In genomic region chr7:102064655-102065045, GRCm38 (mm10) we compare ENCODE assay signal across 9 mouse cellular contexts. TPM values are rescaled to one million over a fixed set of nuclear protein-coding genes. Genes with fewer than 3 reads are reported as not detected.
A peak's percentile ranks its signal among the peaks of the same experiment; 100 is the strongest.
DNase-seq lines count a peak whose midpoint lies in the region; ATAC-seq and TF ChIP-seq lines count a peak whose summit lies in the region.
"Had no signal": no experiment of that assay in that cellular context is flagged by ENCODE, and none has a peak within 500 bp of the region (broad histone marks: within the 10 kb centered on the region; RNA-seq: fewer than 3 reads in every experiment).

No protein-coding gene starts in this region.

- peaks cover 63% of the 10 kb centered on the region for H3K79me2 ChIP-seq in macrophage (ENCODE audit: inconsistent target)

- under 1% methylated on average over 9 of the region's 9 CpGs for WGBS in heart, embryonic 14.5 days
- 0% methylated on average over 9 of the region's 9 CpGs for WGBS in forebrain, embryonic 14.5 days
- 4% methylated on average over 9 of the region's 9 CpGs for WGBS in macrophage (ENCODE audit: missing documents)

- peaks cover 10% of the 10 kb centered on the region for H3K36me3 ChIP-seq in heart, embryonic 14.5 days (ENCODE audit: control insufficient read depth, insufficient read depth, low read length)
- H3K36me3 ChIP-seq in ES-E14 (ENCODE audit: control insufficient read depth, insufficient read depth, low read length, poor library complexity, severe bottlenecking) (no peaks in the 10 kb centered on the region), macrophage (ENCODE audit: inconsistent target) (0 out of 2 replicates have a peak, but pooled peaks cover 1% of the 10 kb centered on the region)
- 0 out of 2 replicates have a peak, but pooled peaks cover 6% of the 10 kb centered on the region for H3K36me3 ChIP-seq in forebrain, embryonic 14.5 days (ENCODE audit: control insufficient read depth, insufficient read depth, low read length)

- in situ Hi-C loops in ES-E14 (cut with MboI; ENCODE audit: low sequenced_read_pairs in 2 of 2, unreplicated experiment in 2 of 2), result no loop called here

- no peak for DNase-seq in heart, adult 11 months
- no peak for DNase-seq in ES-E14 (ENCODE audit: low read depth, low spot score)
- DNase-seq in forebrain, embryonic 14.5 days (ENCODE audit: low spot score), result peak; percentile 17
- no peak for DNase-seq in cerebellum, postnatal 4 days (ENCODE audit: low spot score in 2 of 2)
- no peak for DNase-seq in left cerebral cortex, adult 11 months (ENCODE audit: low spot score)

- peak overlapping the region; percentile 78 for H3K4me2 ChIP-seq in heart, embryonic 14.5 days (ENCODE audit: low read length)
- peak overlapping the region; percentile 79 for H3K4me2 ChIP-seq in forebrain, embryonic 14.5 days (ENCODE audit: low read length)

- H3K27me3 ChIP-seq in heart, embryonic 14.5 days (ENCODE audit: control insufficient read depth, insufficient read depth, low read length), result no peaks in the 10 kb centered on the region
- H3K27me3 ChIP-seq in forebrain, embryonic 14.5 days (replicated peaks; ENCODE audit: control insufficient read depth, insufficient read depth, low read length), result no peaks in the 10 kb centered on the region

- H3K4me1 ChIP-seq in heart, embryonic 14.5 days (ENCODE audit: control insufficient read depth in 2 of 2, insufficient read depth in 2 of 2, low read length in 2 of 2), result peaks cover 5 to 16% of the 10 kb centered on the region in 2 experiments; a peak in 3 of 4 replicates
- H3K4me1 ChIP-seq in ES-E14 (ENCODE audit: control insufficient read depth in 2 of 2, insufficient read depth in 2 of 2, low read length in 2 of 2, poor library complexity in 1 of 2), result no peaks in the 10 kb centered on the region
- peaks cover 17% of the 10 kb centered on the region for H3K4me1 ChIP-seq in forebrain, embryonic 14.5 days (ENCODE audit: control insufficient read depth, insufficient read depth, low read length)

- no peak for ATAC-seq in heart, embryonic 14.5 days (ENCODE audit: insufficient number of reproducible peaks, insufficient read depth, low FRiP score, low read depth)
- ATAC-seq in forebrain, embryonic 14.5 days, result peak; percentile 19
- no peak for ATAC-seq in megakaryocyte-erythroid progenitor cell, adult 5-6 weeks (replicated peaks; ENCODE audit: low FRiP score, low TSS enrichment, poor library complexity, severe bottlenecking)

- peak overlapping the region; percentile 80 for H3K9ac ChIP-seq in heart, embryonic 14.5 days (ENCODE audit: low read length)
- H3K9ac ChIP-seq in ES-E14 (ENCODE audit: insufficient read depth, low read depth, low read length, poor library complexity, severe bottlenecking), result peak overlapping the region; percentile 90
- peak overlapping the region; percentile 74 for H3K9ac ChIP-seq in forebrain, embryonic 14.5 days (ENCODE audit: low read length)

- H3K27ac ChIP-seq in heart, embryonic 14.5 days (replicated peaks in 1 of 2; ENCODE audit: control insufficient read depth in 1 of 2, insufficient read depth in 1 of 2, low read depth in 2 of 2, low read length in 2 of 2), result peak overlapping the region; percentile 24 to 73; a peak in 3 of 4 replicates
- H3K27ac ChIP-seq in ES-E14 (ENCODE audit: insufficient read depth, low read depth, low read length, poor library complexity, severe bottlenecking) (no peak overlapping the region; the same call in 1 of the 2 replicates), macrophage (peak overlapping the region; percentile 78)
- peak overlapping the region; percentile 73 for H3K27ac ChIP-seq in forebrain, embryonic 14.5 days (ENCODE audit: low read depth, low read length)

- H3K4me3 ChIP-seq in heart, embryonic 14.5 days (ENCODE audit: control insufficient read depth in 1 of 2, insufficient read depth in 1 of 2, low read depth in 1 of 2, low read length in 2 of 2), result peak overlapping the region; percentile 74 to 77
- peak overlapping the region; percentile 80 to 83 for H3K4me3 ChIP-seq in ES-E14 (ENCODE audit: insufficient read depth in 1 of 2, low read depth in 1 of 2, low read length in 2 of 2, poor library complexity in 1 of 2, severe bottlenecking in 1 of 2)
- H3K4me3 ChIP-seq in forebrain, embryonic 14.5 days (ENCODE audit: low read depth, low read length), result peak overlapping the region; percentile 68
- peak overlapping the region; percentile 86 for H3K4me3 ChIP-seq in macrophage (ENCODE audit: inconsistent target)

- H3K9me3 ChIP-seq in heart, embryonic 14.5 days (ENCODE audit: control insufficient read depth, low read length), result no peaks in the 10 kb centered on the region
- no peaks in the 10 kb centered on the region for H3K9me3 ChIP-seq in ES-E14 (ENCODE audit: control insufficient read depth, insufficient read depth, low read depth, low read length)
- H3K9me3 ChIP-seq in forebrain, embryonic 14.5 days (replicated peaks; ENCODE audit: control insufficient read depth, low read length), result no peaks in the 10 kb centered on the region

TF ChIP-seq in ES-E14, 5 proteins besides CTCF, POLR2A, EP300 and RAD21:
- no peak for TF ChIP-seq HCFC1 (IDR thresholded peaks at IDR 0.05; ENCODE audit: borderline replicate concordance, insufficient read depth, low read length)
- TF ChIP-seq ZC3H11A (IDR thresholded peaks at IDR 0.05; ENCODE audit: borderline replicate concordance, low read depth, low read length), result no peak
- no peak for TF ChIP-seq MAFK (IDR thresholded peaks at IDR 0.05; ENCODE audit: insufficient read depth, low read depth, low read length)
- no peak for TF ChIP-seq ZNF384 (IDR thresholded peaks at IDR 0.05; ENCODE audit: low read depth, low read length)

RNA-seq across cellular contexts. Expression of gene Rnf121, which starts 0.6 kb away (rescaled TPM):
- polyA plus RNA-seq in heart, embryonic 14.5 days (2014; fragmentation: Nextera tagmentation; extraction: Ambion mirVana), result 16.2 and 16.9 TPM in 2 replicates
- 45.7 and 60.8 TPM in 2 replicates for total RNA-seq in ES-E14 (2012; rRNA removed)
- polyA plus RNA-seq in forebrain, embryonic 14.5 days (2014; fragmentation: Nextera tagmentation; extraction: Ambion mirVana), result 33.9 and 35.2 TPM in 2 replicates
- total RNA-seq in macrophage (2018; cell fraction: chromatin; rRNA removed), result 100 to 1,000 TPM in 2 of 26 experiments, 10 to 100 TPM in 24; 42.5 to 102 (median 78.2) TPM
- 10 to 100 TPM; 15.3 to 32.0 (median 21.3) TPM for total RNA-seq in macrophage (2018; cell fraction: cytosol; rRNA removed)
- total RNA-seq in macrophage (2018; cell fraction: nucleus; rRNA removed), result 10 to 100 TPM; 34.1 to 76.9 (median 55.0) TPM
- polyA plus RNA-seq in macrophage (2018), result 17.9 to 24.1 TPM (median 19.6 TPM) in 3 replicates
- total RNA-seq in megakaryocyte-erythroid progenitor cell, adult 5-6 weeks (2014; fragmentation: Nextera tagmentation), result 12.5 and 12.6 TPM in 2 replicates
- total RNA-seq in megakaryocyte-erythroid progenitor cell, adult 5-6 weeks (2017), result 11.2 and 19.6 TPM in 2 replicates

RNA-seq across cellular contexts. Expression of gene Xndc1, which starts 0.7 kb away (rescaled TPM):
- 14.9 and 16.2 TPM in 2 replicates for polyA plus RNA-seq in heart, embryonic 14.5 days (2014; fragmentation: Nextera tagmentation; extraction: Ambion mirVana)
- total RNA-seq in ES-E14 (2012; rRNA removed), result 32.2 and 43.6 TPM in 2 replicates
- polyA plus RNA-seq in forebrain, embryonic 14.5 days (2014; fragmentation: Nextera tagmentation; extraction: Ambion mirVana), result 19.0 and 23.5 TPM in 2 replicates
- 10 to 100 TPM in 21 of 26 experiments, 1 to 10 TPM in 5; 3.4 to 73.6 (median 37.9) TPM for total RNA-seq in macrophage (2018; cell fraction: chromatin; rRNA removed)
- 10 to 100 TPM in 2 of 26 experiments, 1 to 10 TPM in 24; 2.4 to 11.2 (median 6.7) TPM for total RNA-seq in macrophage (2018; cell fraction: cytosol; rRNA removed)
- total RNA-seq in macrophage (2018; cell fraction: nucleus; rRNA removed), result 10 to 100 TPM in 17 of 26 experiments, 1 to 10 TPM in 9; 2.5 to 57.5 (median 19.9) TPM
- 9.5 to 11.5 TPM (median 11.5 TPM) in 3 replicates for polyA plus RNA-seq in macrophage (2018)
- 54.5 and 57.5 TPM in 2 replicates for total RNA-seq in megakaryocyte-erythroid progenitor cell, adult 5-6 weeks (2014; fragmentation: Nextera tagmentation)
- total RNA-seq in megakaryocyte-erythroid progenitor cell, adult 5-6 weeks (2017), result 28.7 and 40.8 TPM in 2 replicates

RNA-seq across cellular contexts. Expression of gene Xntrpc, which starts 0.9 kb away (rescaled TPM):
- polyA plus RNA-seq in heart, embryonic 14.5 days (2014; fragmentation: Nextera tagmentation; extraction: Ambion mirVana), result 0.78 and 1.1 TPM in 2 replicates
- 0.76 and 1.1 TPM in 2 replicates for total RNA-seq in ES-E14 (2012; rRNA removed)
- polyA plus RNA-seq in forebrain, embryonic 14.5 days (2014; fragmentation: Nextera tagmentation; extraction: Ambion mirVana), result 0.99 and 1.3 TPM in 2 replicates
- 1 to 10 TPM in 11 of 26 experiments, under 1 TPM in 14, not detected in 1; 0.19 to 2.2 (median 0.77) TPM for total RNA-seq in macrophage (2018; cell fraction: chromatin; rRNA removed)
- total RNA-seq in macrophage (2018; cell fraction: cytosol; rRNA removed), result under 1 TPM in 20 of 26 experiments, not detected in 6; 0.04 to 0.26 (median 0.07) TPM
- 1 to 10 TPM in 4 of 26 experiments, under 1 TPM in 16, not detected in 6; 0.17 to 2.1 (median 0.60) TPM for total RNA-seq in macrophage (2018; cell fraction: nucleus; rRNA removed)
- 0.07 to 0.19 TPM in 2 of 3 replicates, not detected in the other for polyA plus RNA-seq in macrophage (2018)
- 0.48 and 1.3 TPM in 2 replicates for total RNA-seq in megakaryocyte-erythroid progenitor cell, adult 5-6 weeks (2014; fragmentation: Nextera tagmentation)
- 0.08 TPM in 1 of 2 replicates, not detected in the other for total RNA-seq in megakaryocyte-erythroid progenitor cell, adult 5-6 weeks (2017)

RNA-seq across cellular contexts. Expression of gene Trpc2, which starts 18.3 kb away (rescaled TPM):
- polyA plus RNA-seq in heart, embryonic 14.5 days (2014; fragmentation: Nextera tagmentation; extraction: Ambion mirVana), result not detected in 2 replicates
- total RNA-seq in ES-E14 (2012; rRNA removed), result 0.36 and 1.3 TPM in 2 replicates
- polyA plus RNA-seq in forebrain, embryonic 14.5 days (2014; fragmentation: Nextera tagmentation; extraction: Ambion mirVana), result not detected in 2 replicates
- 1 to 10 TPM in 5 of 26 experiments, under 1 TPM in 14, not detected in 7; 0.36 to 1.9 (median 0.79) TPM for total RNA-seq in macrophage (2018; cell fraction: chromatin; rRNA removed)
- total RNA-seq in macrophage (2018; cell fraction: cytosol; rRNA removed), result under 1 TPM in 5 of 26 experiments, not detected in 21; 0.03 to 0.13 (median 0.07) TPM
- 1 to 10 TPM in 2 of 26 experiments, under 1 TPM in 12, not detected in 12; 0.21 to 1.2 (median 0.49) TPM for total RNA-seq in macrophage (2018; cell fraction: nucleus; rRNA removed)
- 0.13 TPM in 1 of 3 replicates, not detected in the others for polyA plus RNA-seq in macrophage (2018)
- not detected in 2 replicates for total RNA-seq in megakaryocyte-erythroid progenitor cell, adult 5-6 weeks (2014; fragmentation: Nextera tagmentation)
- total RNA-seq in megakaryocyte-erythroid progenitor cell, adult 5-6 weeks (2017), result 0.80 and 1.0 TPM in 2 replicates

RNA-seq across cellular contexts. Expression of gene Art1, which starts 36.9 kb away (rescaled TPM):
- 3.7 and 3.9 TPM in 2 replicates for polyA plus RNA-seq in heart, embryonic 14.5 days (2014; fragmentation: Nextera tagmentation; extraction: Ambion mirVana)
- 0.45 and 0.90 TPM in 2 replicates for total RNA-seq in ES-E14 (2012; rRNA removed)
- polyA plus RNA-seq in forebrain, embryonic 14.5 days (2014; fragmentation: Nextera tagmentation; extraction: Ambion mirVana), result 0.30 and 0.56 TPM in 2 replicates
- total RNA-seq in macrophage (2018; cell fraction: chromatin; rRNA removed), result not detected
- total RNA-seq in macrophage (2018; cell fraction: cytosol; rRNA removed), result not detected
- total RNA-seq in macrophage (2018; cell fraction: nucleus; rRNA removed), result not detected
- polyA plus RNA-seq in macrophage (2018), result not detected in 3 replicates
- total RNA-seq in megakaryocyte-erythroid progenitor cell, adult 5-6 weeks (2014; fragmentation: Nextera tagmentation), result not detected in 2 replicates
- total RNA-seq in megakaryocyte-erythroid progenitor cell, adult 5-6 weeks (2017), result not detected in 2 replicates
- total RNA-seq: left cerebral cortex, postnatal 14 days had no signal
